Mouse (Mus musculus): Measurements from ENCODE around the gene Ppp4r2. TPM values are rescaled to one million over a fixed set of nuclear protein-coding genes. Genes with fewer than 3 reads are reported as not detected.
A peak's percentile ranks its signal among the peaks of the same experiment; 100 is the strongest.
"Not testable (repeated sequence)": the region's sequence is repeated elsewhere in the genome, so short reads cannot be mapped to it uniquely, and the experiment has no call there.

Ppp4r2 gene
- polyA plus RNA-seq, 1 experiment from 2014 or later, result 12.0 TPM

DNA sequence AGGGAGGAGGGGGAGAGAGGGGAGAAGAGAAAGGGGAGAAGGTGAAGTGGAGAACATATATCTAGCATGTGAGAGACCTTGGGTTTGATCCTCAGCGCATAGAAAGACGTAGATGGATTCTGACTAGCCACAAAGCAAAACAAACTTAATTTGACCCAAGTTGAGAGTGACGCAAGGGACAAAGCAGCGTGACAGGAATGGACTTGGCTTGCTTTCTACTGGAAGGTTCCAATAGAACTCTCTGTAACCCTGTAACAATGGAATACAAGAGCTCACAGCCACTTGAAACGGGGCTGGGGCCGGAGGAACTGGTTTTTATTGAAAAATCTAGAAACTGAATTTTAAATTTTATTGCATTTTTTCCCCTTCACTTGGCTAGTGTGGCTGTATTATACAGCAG is 1.7 kb upstream of the Ppp4r2 start:
- Histone ChIP-seq H3K27me3 (no peaks in the 10 kb centered on the region), H3K4me3 (no peak overlapping the region), H3K36me3 (peaks cover 16% of the 10 kb centered on the region), H3K4me1 (replicated peaks) (peaks cover 19% of the 10 kb centered on the region), H3K27ac (no peak overlapping the region), H3K9ac (no peak overlapping the region), H3K9me3 (replicated peaks) (no peaks in the 10 kb centered on the region), H3K4me2 (no peak overlapping the region)
- ATAC-seq (replicated peaks; ENCODE audit: insufficient number of reproducible peaks, insufficient read depth, low FRiP score, low read depth), result no peak
- 85% methylated on average over 6 of the region's 6 CpGs for WGBS

DNA sequence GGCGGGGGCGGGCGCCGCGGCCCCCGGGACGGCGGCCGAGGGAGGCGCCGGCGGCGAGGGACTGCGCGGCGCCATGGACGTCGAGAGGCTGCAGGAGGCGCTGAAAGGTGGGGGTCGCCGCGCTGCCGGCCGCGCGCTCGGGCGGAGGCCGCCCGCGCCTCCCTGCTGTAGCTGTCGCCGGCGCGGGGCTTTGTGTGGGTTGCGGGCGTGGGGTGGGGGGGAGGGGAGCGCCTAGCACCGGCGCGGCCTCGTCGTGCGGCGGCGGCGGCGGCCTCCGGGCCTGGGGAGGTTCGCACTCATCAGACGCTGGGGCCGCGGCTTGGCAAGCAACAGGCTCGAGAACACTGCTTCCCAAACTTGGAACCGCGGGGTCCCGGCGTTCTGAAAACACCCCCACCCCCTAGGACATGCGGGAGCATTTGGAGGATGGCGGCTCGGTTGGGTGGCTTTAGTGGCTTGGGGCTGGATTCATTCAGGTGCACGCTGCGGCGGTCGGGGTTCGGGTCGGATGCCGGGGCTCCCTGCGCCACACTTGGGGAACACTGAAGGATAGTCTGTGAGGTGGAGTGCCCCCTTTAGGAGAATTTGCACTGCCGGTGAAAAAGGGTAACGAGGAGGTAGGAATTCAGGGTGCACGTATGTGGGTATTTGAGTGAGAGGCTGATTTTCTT is 524 bp downstream of the Ppp4r2 start:
- ATAC-seq (replicated peaks; ENCODE audit: insufficient number of reproducible peaks, insufficient read depth, low FRiP score, low read depth), result peak; percentile 87
- Histone ChIP-seq H3K9ac (peak overlapping the region; percentile 79), H3K4me1 (replicated peaks) (peaks cover 23% of the 10 kb centered on the region), H3K9me3 (replicated peaks) (no peaks in the 10 kb centered on the region), H3K4me3 (peak overlapping the region; percentile 76), H3K36me3 (peaks cover 34% of the 10 kb centered on the region), H3K4me2 (peak overlapping the region; percentile 60), H3K27ac (peak overlapping the region; percentile 88), H3K27me3 (no peaks in the 10 kb centered on the region)
- under 1% methylated on average over 35 of the region's 72 CpGs for WGBS

DNA sequence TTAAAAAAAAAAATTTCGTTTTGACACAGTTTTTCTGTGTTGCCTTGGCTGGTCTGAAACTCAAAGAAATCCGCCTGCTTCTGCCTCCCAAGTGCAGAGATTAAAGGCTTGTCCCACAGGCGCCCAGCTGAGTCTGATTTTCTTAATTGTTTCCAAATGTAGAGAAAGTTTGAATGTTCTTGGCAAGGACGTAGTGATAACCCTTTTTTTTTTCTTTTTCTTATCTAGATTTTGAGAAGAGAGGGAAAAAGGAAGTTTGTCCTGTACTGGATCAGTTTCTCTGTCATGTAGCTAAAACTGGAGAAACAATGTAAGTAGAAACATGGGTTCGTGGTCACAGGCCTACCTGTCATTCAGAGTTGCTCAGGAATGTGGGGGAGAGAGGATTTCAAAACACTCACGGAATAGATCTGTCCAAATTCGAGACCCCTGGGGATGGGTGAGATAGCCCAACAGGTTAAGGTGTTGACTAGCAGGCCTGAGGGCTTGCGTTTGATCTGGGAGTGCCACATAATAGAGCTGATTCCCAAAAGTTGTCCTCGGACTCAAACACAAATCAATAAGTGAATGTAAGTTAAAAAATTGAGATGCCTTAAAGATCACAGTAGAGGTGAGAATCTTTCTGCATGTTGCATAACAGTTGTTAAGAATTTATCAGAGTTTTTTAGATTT is 1.2 kb downstream of the Ppp4r2 start:
- no peak for ATAC-seq (replicated peaks; ENCODE audit: insufficient number of reproducible peaks, insufficient read depth, low FRiP score, low read depth)
- Histone ChIP-seq H3K4me2 (peak overlapping the region; percentile 60), H3K4me1 (replicated peaks) (peaks cover 23% of the 10 kb centered on the region), H3K27me3 (no peaks in the 10 kb centered on the region), H3K27ac (peak overlapping the region; percentile 88), H3K4me3 (peak overlapping the region; percentile 76), H3K36me3 (peaks cover 39% of the 10 kb centered on the region), H3K9me3 (replicated peaks) (no peaks in the 10 kb centered on the region), H3K9ac (peak overlapping the region; percentile 79)
- 27% methylated on average over 9 of the region's 9 CpGs for WGBS

DNA sequence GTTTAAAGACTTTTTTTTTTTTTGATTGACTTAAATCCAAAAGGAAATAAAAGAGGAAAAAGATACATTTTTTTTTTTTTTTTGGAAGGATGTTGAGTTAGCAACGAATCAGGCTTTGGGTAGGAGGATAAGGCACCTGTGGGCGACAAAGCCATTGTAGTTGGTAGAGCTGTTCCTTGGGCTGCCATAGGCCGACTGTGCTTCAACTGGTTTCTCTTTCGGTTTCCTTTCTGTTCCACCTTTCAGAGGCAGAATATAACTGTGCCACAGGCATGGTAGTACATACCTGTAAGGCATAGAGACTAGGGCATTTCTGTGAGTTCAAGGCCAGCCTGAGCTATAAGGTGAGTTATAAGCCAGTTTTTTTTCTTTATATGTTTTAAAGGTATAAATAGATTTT is 11.6 kb downstream of the Ppp4r2 start:
- 96% methylated on average over 4 of the region's 4 CpGs for WGBS
- Histone ChIP-seq H3K4me2 (no peak overlapping the region), H3K27ac (no peak overlapping the region), H3K4me1 (replicated peaks) (peaks cover 6% of the 10 kb centered on the region), H3K36me3 (peaks cover 34% of the 10 kb centered on the region), H3K4me3 (no peak overlapping the region), H3K9me3 (replicated peaks) (no peaks in the 10 kb centered on the region), H3K9ac (no peak overlapping the region), H3K27me3 (no peaks in the 10 kb centered on the region)
- ATAC-seq (replicated peaks; ENCODE audit: insufficient number of reproducible peaks, insufficient read depth, low FRiP score, low read depth), result no peak

DNA sequence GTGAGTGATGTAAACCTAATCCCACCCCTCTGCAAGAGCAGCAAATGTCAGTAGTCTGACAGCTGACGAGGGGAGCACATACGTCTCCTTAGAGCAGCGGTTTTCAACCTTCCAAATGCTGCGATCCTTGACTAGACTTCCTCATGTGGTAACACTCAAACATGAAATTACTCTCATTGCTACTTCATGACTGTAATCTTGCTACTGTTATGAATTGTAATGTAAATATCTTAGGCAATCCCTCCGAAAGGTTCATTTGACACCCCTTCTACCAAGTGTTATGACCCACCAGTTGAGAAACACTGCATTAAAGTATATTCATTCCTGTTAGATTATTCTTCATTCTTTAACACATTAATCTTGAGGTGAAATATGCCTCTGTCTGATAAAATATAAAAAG is 13.8 kb downstream of the Ppp4r2 start:
- Histone ChIP-seq H3K9me3 (replicated peaks) (no peaks in the 10 kb centered on the region), H3K36me3 (peaks cover 12% of the 10 kb centered on the region), H3K27ac (no peak overlapping the region), H3K4me2 (no peak overlapping the region), H3K4me3 (no peak overlapping the region), H3K9ac (no peak overlapping the region), H3K4me1 (replicated peaks) (peaks cover 6% of the 10 kb centered on the region), H3K27me3 (no peaks in the 10 kb centered on the region)
- no peak for ATAC-seq (replicated peaks; ENCODE audit: insufficient number of reproducible peaks, insufficient read depth, low FRiP score, low read depth)
- WGBS, result 86% methylated on average over 5 of the region's 5 CpGs

DNA sequence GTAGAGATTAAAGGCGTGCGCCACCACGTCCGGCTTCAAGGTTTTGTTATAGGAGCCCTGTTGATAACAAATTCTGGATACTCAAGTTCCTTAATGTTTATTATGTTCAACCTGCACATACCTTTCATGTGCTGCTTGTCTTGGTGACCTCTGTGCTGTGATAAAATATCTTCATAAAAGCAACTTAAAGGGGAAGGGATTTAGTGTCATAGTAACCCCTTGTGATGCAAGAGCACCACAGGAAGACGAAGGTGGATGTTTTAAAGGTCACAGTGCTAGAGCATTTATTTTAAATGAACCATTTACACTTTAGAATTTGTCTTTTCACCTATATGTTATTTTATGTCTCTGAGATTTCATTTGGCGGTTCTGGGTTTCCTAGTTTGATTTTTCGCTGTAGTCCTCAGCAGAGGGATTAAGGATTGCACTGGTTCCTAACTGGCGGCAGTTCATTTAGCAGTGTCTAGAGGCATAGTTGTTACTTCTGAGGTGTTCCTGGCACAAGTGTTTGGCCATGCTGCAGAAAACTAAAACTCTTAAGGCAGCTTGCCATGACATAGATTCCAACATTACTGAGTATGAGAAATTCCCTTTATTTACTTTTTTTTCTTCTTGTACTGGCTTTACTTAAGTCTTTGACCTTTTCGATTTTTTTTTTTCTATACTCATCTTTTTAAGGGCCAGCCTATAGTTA is 15.4 kb downstream of the Ppp4r2 start:
- Histone ChIP-seq H3K9me3 (replicated peaks) (no peaks in the 10 kb centered on the region), H3K4me2 (no peak overlapping the region), H3K36me3 (peaks cover 11% of the 10 kb centered on the region), H3K9ac (no peak overlapping the region), H3K4me3 (no peak overlapping the region), H3K27ac (no peak overlapping the region), H3K27me3 (no peaks in the 10 kb centered on the region), H3K4me1 (replicated peaks) (peaks cover 6% of the 10 kb centered on the region)
- ATAC-seq (replicated peaks; ENCODE audit: insufficient number of reproducible peaks, insufficient read depth, low FRiP score, low read depth), result no peak
- 80% methylated on average over 9 of the region's 9 CpGs for WGBS

DNA sequence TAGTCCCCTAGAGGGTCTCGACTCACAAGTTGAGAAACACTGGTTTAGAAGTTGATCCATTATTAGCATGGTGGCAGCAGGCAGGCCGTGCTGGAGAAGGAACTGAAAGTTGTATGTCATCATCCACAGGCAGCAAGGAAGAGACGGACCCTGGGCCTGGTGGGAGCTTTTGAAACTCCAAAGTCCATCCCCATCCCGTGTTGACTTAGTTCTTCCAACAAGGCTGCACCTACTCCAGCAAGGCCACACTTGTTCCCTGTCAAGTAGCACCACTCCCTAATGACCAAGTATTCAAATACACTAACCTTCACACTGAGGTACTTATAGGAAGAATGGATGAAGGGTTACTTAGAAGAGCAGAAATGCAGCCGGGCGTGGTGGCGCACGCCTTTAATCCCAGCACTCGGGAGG is 17.3 kb downstream of the Ppp4r2 start:
- no peak for ATAC-seq (replicated peaks; ENCODE audit: insufficient number of reproducible peaks, insufficient read depth, low FRiP score, low read depth)
- no peak overlapping the region for H3K9ac ChIP-seq
- H3K9me3 ChIP-seq (replicated peaks), result no peaks in the 10 kb centered on the region
- H3K4me3 ChIP-seq, result no peak overlapping the region
- no peak overlapping the region for H3K4me2 ChIP-seq
- no peak overlapping the region for H3K27ac ChIP-seq
- peaks cover 6% of the 10 kb centered on the region for H3K4me1 ChIP-seq (replicated peaks)
- no peaks in the 10 kb centered on the region for H3K27me3 ChIP-seq
- peaks cover 7% of the 10 kb centered on the region; the same call in 1 of the 2 replicates for H3K36me3 ChIP-seq
- 85% methylated on average over 9 of the region's 9 CpGs for WGBS

DNA sequence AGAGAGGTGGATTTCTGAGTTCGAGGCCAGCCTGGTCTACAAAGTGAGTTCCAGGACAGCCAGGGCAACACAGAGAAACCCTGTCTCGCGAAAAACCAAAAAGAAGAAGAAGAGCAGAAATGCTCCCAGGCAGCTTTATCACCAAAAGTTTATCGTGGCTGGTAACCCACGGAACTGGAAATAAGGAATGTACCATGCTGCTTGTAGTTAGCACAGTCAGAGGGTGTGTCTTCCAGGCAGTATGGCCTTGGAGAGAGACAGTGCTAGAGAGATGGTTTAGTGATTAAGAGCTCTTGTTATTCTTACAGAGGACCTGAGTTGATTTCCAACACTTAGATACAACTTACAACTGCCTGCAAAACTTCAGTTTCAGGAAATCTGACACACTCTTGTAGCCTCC is 17.7 kb downstream of the Ppp4r2 start:
- no peaks in the 10 kb centered on the region for H3K9me3 ChIP-seq (replicated peaks)

DNA sequence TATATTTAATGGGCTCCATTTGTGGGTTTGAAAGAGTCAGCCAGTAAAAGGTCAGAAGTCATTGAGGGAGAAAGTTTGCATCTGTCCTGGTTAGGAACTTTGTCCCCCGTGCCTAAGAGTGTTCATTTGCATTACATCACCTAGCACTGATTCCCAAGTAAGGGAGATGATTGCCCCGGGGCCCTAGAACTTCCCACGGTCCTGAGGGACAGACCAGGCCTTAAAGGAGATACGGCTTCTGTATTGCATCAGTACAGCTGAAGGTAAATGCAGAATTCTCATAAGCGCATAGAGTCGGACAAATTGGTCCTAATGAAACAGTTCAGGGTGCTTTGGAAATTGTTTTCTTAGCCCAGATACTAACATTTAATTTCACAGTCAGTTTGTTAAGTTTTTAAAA is 31.9 kb downstream of the Ppp4r2 start:
- ATAC-seq (replicated peaks; ENCODE audit: insufficient number of reproducible peaks, insufficient read depth, low FRiP score, low read depth), result no peak
- no peaks in the 10 kb centered on the region for H3K9me3 ChIP-seq (replicated peaks)
- H3K4me1 ChIP-seq (replicated peaks), result no peaks in the 10 kb centered on the region
- H3K4me3 ChIP-seq, result no peak overlapping the region
- 85% methylated on average over 6 of the region's 6 CpGs for WGBS
- H3K36me3 ChIP-seq, result peaks cover 18% of the 10 kb centered on the region
- no peak overlapping the region for H3K27ac ChIP-seq
- no peaks in the 10 kb centered on the region for H3K27me3 ChIP-seq
- no peak overlapping the region for H3K4me2 ChIP-seq
- no peak overlapping the region for H3K9ac ChIP-seq

More for the DNA sequence above, 17.7 kb downstream of the Ppp4r2 start:
- Histone ChIP-seq H3K9ac (no peak overlapping the region), H3K4me1 (replicated peaks) (peaks cover 4% of the 10 kb centered on the region), H3K4me3 (no peak overlapping the region), H3K27me3 (no peaks in the 10 kb centered on the region), H3K36me3 (peaks cover 6% of the 10 kb centered on the region; the same call in 1 of the 2 replicates), H3K27ac (no peak overlapping the region), H3K4me2 (no peak overlapping the region)
- ATAC-seq (replicated peaks; ENCODE audit: insufficient number of reproducible peaks, insufficient read depth, low FRiP score, low read depth), result no peak
- 70% methylated on average over 5 of the region's 5 CpGs for WGBS

DNA sequence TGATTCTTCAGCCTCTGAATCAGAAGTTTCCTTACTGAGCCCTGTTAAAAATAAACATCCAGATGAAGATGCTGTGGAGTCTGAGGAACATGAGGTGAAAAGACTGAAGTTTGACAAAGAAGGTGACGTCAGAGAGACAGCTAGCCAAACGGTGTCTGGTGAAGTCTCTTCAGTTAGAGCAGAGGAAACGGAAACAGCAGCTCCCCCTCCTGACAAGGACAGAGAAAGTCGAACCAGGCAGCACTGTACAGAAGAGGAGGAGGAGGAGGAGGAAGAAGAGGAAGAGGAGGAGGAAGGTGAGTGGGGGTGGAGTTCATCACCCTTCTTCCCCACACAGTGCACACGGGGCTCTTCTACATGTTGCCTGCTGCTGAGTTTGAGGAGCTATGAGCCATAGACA is 32.4 kb downstream of the Ppp4r2 start:
- not testable (repeated sequence) for H3K4me3 ChIP-seq

DNA sequence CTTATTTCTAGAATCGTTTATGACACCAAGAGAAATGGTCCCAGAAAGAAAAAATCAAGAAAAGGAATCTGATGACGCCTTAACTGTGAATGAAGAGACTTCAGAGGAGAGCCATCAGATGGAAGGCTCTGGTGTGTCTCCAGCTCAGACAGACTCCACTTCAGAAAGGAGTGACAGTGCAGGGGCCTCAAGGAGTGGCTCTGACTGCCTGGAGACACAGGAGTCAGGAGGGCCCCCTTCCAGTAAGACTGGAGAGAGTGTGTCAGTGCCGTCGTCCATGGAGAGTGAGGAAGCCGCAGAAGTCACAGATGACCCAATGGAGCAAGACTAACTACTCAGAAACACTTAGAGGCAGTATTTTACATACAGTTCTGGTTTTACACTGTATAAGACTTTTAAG is 32.8 kb downstream of the Ppp4r2 start:
- H3K27ac ChIP-seq; ATAC-seq (replicated peaks; ENCODE audit: insufficient number of reproducible peaks, insufficient read depth, low FRiP score, low read depth); H3K4me1 ChIP-seq (replicated peaks); H3K9me3 ChIP-seq (replicated peaks); H3K9ac ChIP-seq; H3K4me2 ChIP-seq; H3K4me3 ChIP-seq; H3K27me3 ChIP-seq: not testable (repeated sequence)
- H3K36me3 ChIP-seq, result peaks cover 18% of the 10 kb centered on the region
- WGBS, result 81% methylated on average over 5 of the region's 5 CpGs

More for the DNA sequence above, 32.4 kb downstream of the Ppp4r2 start:
- H3K9ac ChIP-seq; H3K27ac ChIP-seq; H3K4me2 ChIP-seq; H3K9me3 ChIP-seq (replicated peaks); ATAC-seq (replicated peaks; ENCODE audit: insufficient number of reproducible peaks, insufficient read depth, low FRiP score, low read depth); H3K27me3 ChIP-seq; H3K4me1 ChIP-seq (replicated peaks): not testable (repeated sequence)
- WGBS, result 30% methylated on average over 5 of the region's 5 CpGs
- peaks cover 18% of the 10 kb centered on the region for H3K36me3 ChIP-seq

Data from heart, embryonic 15.5 days (tissue).